Mouse (Mus musculus) urinary bladder, postnatal 36 days (tissue): Measurements from ENCODE around the gene Camta1.
A peak's percentile ranks its signal among the peaks of the same experiment; 100 is the strongest.
"Not testable (repeated sequence)": the region's sequence is repeated elsewhere in the genome, so short reads cannot be mapped to it uniquely, and the experiment has no call there.

ENCODE experiments used
- DNase-seq, 2 experiments: peaks; one replicate each; pipeline ENCODE4 v3.0.0; 2022; ENCODE audit warnings: low spot score in 2 of 2, mixed read lengths in 1 of 2

The Camta1 gene

GRCm38 (mm10) chr4:151073108-151073744 is 788.5 kb downstream of the Camta1 start:
- DNase-seq: peak; percentile 68 to 73

DNA sequence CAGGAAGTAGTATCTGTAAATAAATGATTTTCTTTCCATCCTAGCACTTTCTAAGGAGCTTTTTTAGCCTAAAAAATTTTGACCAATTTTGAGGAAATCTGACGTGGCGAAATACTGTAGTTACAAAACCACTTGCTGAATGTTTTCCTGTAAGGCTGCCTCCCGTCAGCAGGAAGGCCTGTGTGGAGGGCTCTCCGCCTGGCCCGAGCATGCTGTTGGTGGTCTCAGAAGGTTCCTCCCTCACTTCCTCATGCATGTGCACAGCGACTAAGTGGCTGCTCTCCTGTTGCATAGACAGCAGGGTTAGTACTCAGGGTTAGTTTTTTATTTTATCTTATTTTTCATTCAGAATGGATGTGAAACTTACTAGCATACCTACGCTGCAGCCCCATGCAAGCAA is 790.7 kb downstream of the Camta1 start:
- DNase-seq: no peak

DNA sequence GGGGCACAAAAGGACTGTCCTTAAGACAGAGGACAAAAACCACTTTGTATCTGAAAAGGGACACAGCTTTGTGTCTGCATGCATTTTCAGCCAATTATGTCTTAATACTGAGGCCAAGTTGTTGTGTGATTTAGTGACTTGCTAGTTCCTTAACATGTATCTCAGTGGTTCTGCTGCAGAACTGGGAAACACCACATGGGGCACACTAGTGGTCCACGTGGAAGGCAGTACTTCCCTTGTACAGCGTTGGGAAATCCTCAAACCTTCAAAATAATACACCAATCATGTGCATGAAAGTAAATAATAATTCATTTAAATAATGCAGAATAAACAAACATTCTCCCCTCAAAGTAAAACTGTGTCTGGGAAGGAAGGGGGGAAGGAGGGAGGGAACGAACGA is 792.9 kb downstream of the Camta1 start:
- no peak for DNase-seq

DNA sequence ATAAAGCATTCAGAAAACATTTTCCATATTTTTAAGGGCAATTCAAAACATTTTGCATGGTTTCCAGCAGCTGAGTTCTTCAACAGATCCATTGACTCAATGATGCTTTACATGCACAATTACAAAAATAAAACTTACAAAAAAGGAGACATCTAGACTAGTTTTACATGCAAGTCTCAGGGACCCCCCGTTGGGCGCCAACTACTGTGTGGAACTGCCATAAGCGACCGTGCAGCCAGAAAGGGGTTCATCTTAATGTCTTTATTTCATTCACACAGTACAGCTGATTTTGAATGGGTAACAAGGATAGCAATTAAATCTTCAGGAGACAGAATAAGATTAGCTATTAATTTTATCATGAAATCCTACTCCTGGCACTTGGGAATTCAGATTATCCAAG is 802.1 kb downstream of the Camta1 start:
- DNase-seq: no peak

GRCm38 (mm10) chr4:151058634-151059033 is 803.0 kb downstream of the Camta1 start:
- no peak for DNase-seq

- DNase-seq: peak; percentile 97 to 99
Measured at GRCm38 (mm10) chr4:151057347-151058321, 804.0 kb downstream of the Camta1 start, which contains the start of gene Vamp3. Vamp3 (minus strand) TSS chr4:151057963.

GRCm38 (mm10) chr4:151051162-151051561 is 810.5 kb downstream of the Camta1 start:
- DNase-seq: no peak

DNA sequence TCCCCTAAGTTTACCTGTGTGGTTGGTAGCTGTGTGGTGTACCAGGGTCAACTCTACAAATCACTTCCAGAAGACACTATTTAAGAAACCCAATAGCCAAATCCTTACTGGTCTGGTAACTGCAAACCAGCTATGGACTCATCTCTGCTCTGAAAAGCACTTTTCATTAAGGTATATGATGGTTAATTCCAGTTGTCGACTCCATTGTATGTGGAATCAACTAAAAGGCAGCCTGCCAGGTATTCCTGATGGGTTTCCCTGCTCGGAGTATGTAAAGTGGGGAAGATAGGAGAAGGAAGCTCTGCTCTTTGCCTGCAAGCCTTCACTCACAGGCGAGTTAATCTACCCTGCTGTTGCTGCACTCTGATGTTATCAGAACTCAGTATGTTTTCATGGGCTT is 815.2 kb downstream of the Camta1 start:
- DNase-seq: no peak

DNA sequence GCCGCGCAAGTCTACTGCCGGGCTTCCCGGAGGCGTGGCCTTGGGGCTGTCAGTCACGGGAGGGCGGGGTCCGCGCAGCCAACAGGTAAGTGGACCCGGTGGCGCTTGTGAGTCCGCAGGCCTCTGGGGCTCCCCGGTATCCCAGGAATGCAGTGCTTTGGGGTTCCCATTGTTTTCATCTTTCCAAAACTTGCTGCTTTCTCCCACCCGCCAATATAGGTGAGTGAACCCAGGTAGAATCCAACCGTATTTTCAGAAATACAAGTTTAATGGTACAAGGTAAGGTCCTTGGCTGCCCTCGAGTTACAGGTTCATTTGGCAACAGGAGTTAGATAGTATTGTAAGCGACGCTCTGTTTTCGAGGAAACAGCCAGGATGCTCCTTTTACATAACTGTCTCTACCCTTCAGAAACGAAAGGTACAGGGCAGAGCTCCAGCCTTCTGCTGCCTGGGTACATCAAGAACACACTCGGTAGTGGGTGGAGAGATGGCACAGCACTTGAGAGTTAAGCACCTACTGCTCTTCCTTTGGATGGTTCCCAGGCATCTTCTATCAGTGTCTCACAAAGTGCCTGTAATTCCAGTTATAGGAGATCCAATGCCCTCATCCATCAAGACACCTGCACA is 816.6 kb downstream of the Camta1 start:
- DNase-seq: no peak

GRCm38 (mm10) chr4:151044037-151044943 is 817.4 kb downstream of the Camta1 start, which contains the start of gene Per3:
Per3 (minus strand) TSS chr4:151044665.
- peak; percentile 98 for DNase-seq

DNA sequence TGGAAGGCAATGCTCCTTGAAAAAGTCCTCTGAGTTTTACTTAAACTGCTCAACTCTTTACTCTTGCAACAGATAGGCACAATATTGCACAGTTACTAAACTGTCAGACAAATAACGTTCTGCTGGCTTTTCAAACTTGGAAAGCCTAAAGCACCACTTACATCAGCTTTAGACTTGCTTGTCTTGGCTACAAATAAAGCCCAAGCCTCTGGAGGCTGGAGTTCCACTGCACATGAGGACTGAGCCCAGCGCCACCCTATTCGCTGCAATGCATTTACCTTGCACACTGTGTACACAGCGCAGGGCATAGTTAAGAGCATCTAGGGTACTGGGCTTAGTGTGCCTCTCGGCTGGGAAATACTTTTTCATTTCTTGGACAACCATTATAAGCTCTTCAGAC is 818.4 kb downstream of the Camta1 start:
- peak; percentile 17 to 59 for DNase-seq

GRCm38 (mm10) chr4:151041506-151041905 is 820.2 kb downstream of the Camta1 start:
- DNase-seq: no peak

DNA sequence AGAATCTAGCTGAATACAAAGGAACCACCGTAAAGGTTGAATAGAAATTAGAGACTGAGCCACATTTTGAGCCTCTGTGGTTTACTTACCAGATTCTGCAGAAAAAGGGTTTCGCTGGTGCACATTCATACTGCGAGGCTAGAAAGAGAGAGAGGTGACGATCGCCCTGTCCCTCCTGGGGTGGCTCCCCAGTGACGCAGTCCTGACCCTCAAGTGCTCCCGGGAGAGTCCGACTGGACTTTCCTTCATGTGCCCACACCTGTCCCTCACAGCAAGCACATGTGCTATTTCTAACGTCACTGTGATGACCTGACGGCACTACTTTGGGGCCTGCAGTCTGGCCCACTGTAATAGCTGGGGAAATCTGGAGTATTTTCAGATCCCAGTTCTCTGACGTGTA is 823.9 kb downstream of the Camta1 start:
- DNase-seq: no peak

DNA sequence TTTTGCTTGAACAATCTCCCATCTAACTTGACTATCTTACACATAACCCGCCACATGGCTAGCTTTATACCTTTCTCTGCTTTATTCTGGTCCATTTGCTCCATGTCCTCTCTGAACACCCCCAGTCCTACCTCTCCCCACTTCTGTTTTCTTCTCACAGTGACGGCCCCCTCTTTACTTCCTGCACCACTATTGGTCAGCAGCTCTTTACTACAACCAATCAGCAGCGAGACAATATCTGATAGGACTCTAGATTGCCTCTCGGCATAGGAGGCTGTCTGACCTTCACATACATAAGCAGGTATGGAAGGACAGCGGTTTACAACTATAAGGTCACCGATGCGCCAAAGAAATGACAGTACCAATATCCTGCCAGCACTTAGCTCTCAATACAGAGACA is 825.2 kb downstream of the Camta1 start:
- DNase-seq: no peak

- DNase-seq: no peak
Measured at GRCm38 (mm10) chr4:151027001-151027400, 834.7 kb downstream of the Camta1 start.

DNA sequence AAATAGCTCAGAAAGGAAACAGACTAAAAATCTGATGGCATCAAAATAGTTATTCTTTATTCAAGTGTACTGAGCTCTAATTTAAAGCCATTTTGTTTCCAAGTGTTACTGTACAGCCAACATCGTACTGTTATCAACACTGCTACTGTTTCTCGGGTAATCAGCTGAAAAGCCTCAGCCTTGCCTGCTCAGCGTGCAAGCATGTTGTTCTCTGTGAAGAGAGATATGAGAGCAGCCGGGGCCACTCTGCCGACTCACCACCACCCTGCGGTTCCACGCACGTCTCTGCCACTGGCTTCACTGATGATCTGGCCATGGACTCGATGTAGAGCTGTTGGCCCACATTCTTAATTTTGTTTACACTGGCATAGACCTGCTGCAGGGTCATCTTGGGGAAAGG is 837.5 kb downstream of the Camta1 start:
- no peak for DNase-seq

DNA sequence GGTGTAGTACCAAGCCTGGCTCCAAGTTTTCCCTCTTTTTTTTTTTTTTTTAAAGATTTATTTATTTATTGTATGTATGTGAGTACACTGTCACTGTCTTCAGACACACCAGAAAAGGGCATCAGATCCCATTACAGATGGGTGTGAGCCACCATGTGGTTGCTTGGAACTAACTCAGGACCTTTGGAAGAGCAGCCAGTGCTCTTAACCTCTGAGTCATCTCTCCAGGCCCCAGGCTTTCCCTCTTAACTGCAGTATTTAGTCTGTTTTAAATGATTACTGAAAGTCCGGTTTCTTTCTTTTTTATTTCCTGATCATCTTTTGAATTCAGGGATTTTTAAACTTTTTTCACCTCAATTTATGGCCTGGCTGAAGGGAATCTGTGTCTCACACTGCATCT is 844.3 kb downstream of the Camta1 start:
- not testable (repeated sequence) for DNase-seq

GRCm38 (mm10) chr4:151015946-151016345 is 845.7 kb downstream of the Camta1 start:
- DNase-seq: no peak

DNA sequence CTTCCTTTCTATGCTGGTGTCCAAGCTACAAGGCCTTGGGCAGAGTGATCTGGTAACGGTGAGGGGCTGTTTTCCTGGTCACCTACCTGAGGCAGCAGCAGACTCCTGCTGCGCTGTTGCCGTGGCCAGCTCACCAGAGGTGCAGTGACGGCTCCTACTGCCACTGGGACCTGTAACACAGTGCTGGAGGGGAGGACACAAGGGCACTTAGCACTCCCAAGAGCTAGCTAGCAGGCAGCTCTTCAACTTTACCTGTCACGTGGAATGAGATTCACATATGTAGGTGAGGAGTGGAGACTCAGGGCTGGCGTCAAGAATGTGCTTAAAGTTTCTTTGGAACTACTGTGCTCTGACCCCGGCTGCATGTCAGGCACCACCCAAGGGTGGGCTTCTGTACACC is 851.4 kb downstream of the Camta1 start:
- DNase-seq: no peak

DNA sequence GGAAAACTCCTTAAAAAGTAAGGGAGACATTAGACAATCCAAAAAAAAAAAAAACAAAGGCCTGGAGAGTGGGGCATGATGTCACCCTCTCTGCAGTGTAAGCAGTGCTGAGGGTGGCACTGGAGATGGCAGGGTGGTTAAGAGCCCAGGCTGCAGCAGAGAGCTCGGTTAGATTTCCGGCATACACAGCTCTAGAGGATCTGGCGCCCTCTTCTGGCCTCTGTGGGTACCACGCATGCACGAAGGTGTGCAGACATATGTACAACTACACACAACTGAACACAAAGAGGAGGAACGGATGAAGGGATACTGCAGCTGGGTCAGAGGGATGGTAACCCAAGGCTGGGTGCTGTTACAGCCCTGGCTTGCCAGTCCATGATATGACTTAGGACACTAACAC is 854.7 kb downstream of the Camta1 start:
- peak in 1 of 2 experiments; percentile 17 for DNase-seq

GRCm38 (mm10) chr4:151005656-151006318 is 855.9 kb downstream of the Camta1 start:
- no peak for DNase-seq
